Mouse (Mus musculus): ENCODE measurements around the gene Gba. TPM values are rescaled to one million over a fixed set of nuclear protein-coding genes. Genes with fewer than 3 reads are reported as not detected.

Gba gene
- polyA plus RNA-seq, 1 experiment: 8.5 TPM

- TF ChIP-seq FLI1 (IDR thresholded peaks at IDR 0.05; ENCODE audit: low read length): no peak
- TF ChIP-seq GATA1 (IDR thresholded peaks at IDR 0.05; ENCODE audit: borderline replicate concordance, low read length): no peak
- no peak overlapping the region for H3K4me3 ChIP-seq (replicated peaks)
- H3K9me3 ChIP-seq: no peaks in the 10 kb centered on the region
- peaks cover 2% of the 10 kb centered on the region for H3K27me3 ChIP-seq (replicated peaks)
- H3K4me1 ChIP-seq: peaks cover 38% of the 10 kb centered on the region
- peaks cover under 1% of the 10 kb centered on the region for H3K36me3 ChIP-seq (replicated peaks; ENCODE audit: low read length)
These were observed 8.9 kb upstream of the Gba start for GRCm38 (mm10) chr3:89193853-89194252.

- peaks cover 2% of the 10 kb centered on the region for H3K27me3 ChIP-seq (replicated peaks)
- H3K4me3 ChIP-seq (replicated peaks): peak overlapping the region; percentile 96
- H3K36me3 ChIP-seq (replicated peaks; ENCODE audit: low read length): no peaks in the 10 kb centered on the region
- H3K4me1 ChIP-seq: peaks cover 25% of the 10 kb centered on the region
- TF ChIP-seq FLI1 (IDR thresholded peaks at IDR 0.05; ENCODE audit: low read length) (no peak), GATA1 (IDR thresholded peaks at IDR 0.05; ENCODE audit: borderline replicate concordance, low read length) (no peak)
- no peaks in the 10 kb centered on the region for H3K9me3 ChIP-seq
These were observed 6.5 kb upstream of the Gba start for GRCm38 (mm10) chr3:89195979-89196877.

DNA sequence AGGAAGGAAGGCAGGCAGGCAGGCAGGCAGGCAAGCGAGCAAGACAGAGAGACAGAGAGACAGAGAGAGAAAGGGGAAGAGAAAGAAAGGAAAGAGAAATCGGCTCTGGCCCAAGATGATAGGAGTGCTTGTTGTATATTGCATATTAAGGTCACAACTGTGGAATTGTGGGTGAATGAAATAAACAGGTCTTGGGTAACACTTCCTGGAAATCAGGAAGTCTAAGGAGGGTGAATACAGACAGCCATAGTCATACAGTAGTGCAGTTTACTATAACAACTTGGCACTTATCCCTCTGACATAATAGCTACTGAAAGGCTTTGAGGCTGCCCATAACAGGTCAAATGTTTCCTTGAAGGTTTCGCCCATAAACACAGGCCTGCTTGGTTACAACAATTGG, 2.9 kb upstream of the Gba start:
- peaks cover 39% of the 10 kb centered on the region for H3K4me1 ChIP-seq
- peaks cover 11% of the 10 kb centered on the region for H3K36me3 ChIP-seq (replicated peaks; ENCODE audit: low read length)
- peaks cover 2% of the 10 kb centered on the region for H3K27me3 ChIP-seq (replicated peaks)
- no peaks in the 10 kb centered on the region for H3K9me3 ChIP-seq
- no peak for TF ChIP-seq FLI1 (IDR thresholded peaks at IDR 0.05; ENCODE audit: low read length)
- TF ChIP-seq GATA1 (IDR thresholded peaks at IDR 0.05; ENCODE audit: borderline replicate concordance, low read length): no peak
- no peak overlapping the region for H3K4me3 ChIP-seq (replicated peaks)

DNA sequence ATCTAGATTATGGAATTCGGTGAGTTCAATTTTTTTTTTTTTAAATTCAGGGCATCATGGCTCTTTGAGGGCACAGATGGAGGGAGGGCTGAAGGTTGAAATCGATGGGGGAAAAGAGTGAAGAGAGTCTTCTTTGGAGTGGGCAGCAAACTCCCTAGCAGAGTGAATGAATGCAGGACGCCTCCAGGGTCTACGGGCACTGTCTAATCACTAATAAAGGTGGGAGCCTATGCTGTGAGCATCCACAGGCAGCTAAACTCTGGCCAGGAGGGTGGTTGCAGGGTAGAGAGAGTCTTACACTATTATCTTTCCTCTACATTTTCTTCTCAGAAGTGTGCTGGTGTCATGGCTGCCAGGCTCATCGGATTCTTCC, 400 bp downstream of the Gba start:
- no peak for TF ChIP-seq GATA1 (IDR thresholded peaks at IDR 0.05; ENCODE audit: borderline replicate concordance, low read length)
- no peak for TF ChIP-seq FLI1 (IDR thresholded peaks at IDR 0.05; ENCODE audit: low read length)
- Histone ChIP-seq H3K27me3 (replicated peaks) (no peaks in the 10 kb centered on the region), H3K36me3 (replicated peaks; ENCODE audit: low read length) (peaks cover 44% of the 10 kb centered on the region), H3K4me3 (replicated peaks) (peak overlapping the region; percentile 94), H3K9me3 (no peaks in the 10 kb centered on the region), H3K4me1 (peaks cover 24% of the 10 kb centered on the region)

GRCm38 (mm10) chr3:89206079-89206478, 3.4 kb downstream of the Gba start:
- no peak overlapping the region for H3K4me3 ChIP-seq (replicated peaks)
- H3K4me1 ChIP-seq: peaks cover 34% of the 10 kb centered on the region
- no peaks in the 10 kb centered on the region for H3K27me3 ChIP-seq (replicated peaks)
- H3K9me3 ChIP-seq: no peaks in the 10 kb centered on the region
- TF ChIP-seq FLI1 (IDR thresholded peaks at IDR 0.05; ENCODE audit: low read length) (no peak), GATA1 (IDR thresholded peaks at IDR 0.05; ENCODE audit: borderline replicate concordance, low read length) (no peak)
- peaks cover 74% of the 10 kb centered on the region for H3K36me3 ChIP-seq (replicated peaks; ENCODE audit: low read length)

GRCm38 (mm10) chr3:89206695-89207094, 4.0 kb downstream of the Gba start:
- TF ChIP-seq FLI1 (IDR thresholded peaks at IDR 0.05; ENCODE audit: low read length): no peak
- TF ChIP-seq GATA1 (IDR thresholded peaks at IDR 0.05; ENCODE audit: borderline replicate concordance, low read length): no peak
- no peak overlapping the region for H3K4me3 ChIP-seq (replicated peaks)
- peaks cover 80% of the 10 kb centered on the region for H3K36me3 ChIP-seq (replicated peaks; ENCODE audit: low read length)
- no peaks in the 10 kb centered on the region for H3K9me3 ChIP-seq
- H3K4me1 ChIP-seq: peaks cover 35% of the 10 kb centered on the region
- no peaks in the 10 kb centered on the region for H3K27me3 ChIP-seq (replicated peaks)

DNA sequence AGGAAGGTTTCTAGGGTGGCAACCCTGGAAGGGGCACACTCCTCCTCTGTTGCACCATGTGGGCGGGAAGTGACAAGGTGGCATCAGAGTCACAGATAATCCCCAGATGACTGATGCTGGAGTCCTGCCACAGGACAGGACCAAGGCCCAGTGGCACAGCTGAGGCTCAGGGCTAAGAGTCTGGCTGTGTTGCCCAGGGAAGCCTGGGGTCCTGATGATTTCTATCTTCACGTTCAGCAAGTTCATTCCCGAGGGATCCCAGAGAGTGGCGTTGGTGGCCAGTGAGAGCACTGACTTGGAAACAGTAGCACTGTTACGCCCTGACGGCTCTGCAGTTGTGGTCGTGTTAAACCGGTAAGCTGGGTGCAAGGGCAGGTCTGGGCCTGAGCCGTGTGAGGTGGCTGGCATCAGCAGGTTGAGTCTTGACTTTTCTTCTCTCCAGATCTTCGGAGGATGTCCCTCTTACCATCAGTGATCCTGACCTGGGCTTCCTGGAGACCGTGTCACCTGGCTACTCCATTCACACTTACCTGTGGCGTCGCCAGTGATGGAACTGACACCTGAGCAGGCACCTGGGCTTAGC, 5.4 kb downstream of the Gba start:
- peaks cover 84% of the 10 kb centered on the region for H3K36me3 ChIP-seq (replicated peaks; ENCODE audit: low read length)
- no peak for TF ChIP-seq GATA1 (IDR thresholded peaks at IDR 0.05; ENCODE audit: borderline replicate concordance, low read length)
- TF ChIP-seq FLI1 (IDR thresholded peaks at IDR 0.05; ENCODE audit: low read length): no peak

GRCm38 (mm10) chr3:89208736-89209135, 6.0 kb downstream of the Gba start:
- H3K36me3 ChIP-seq (replicated peaks; ENCODE audit: low read length): peaks cover 84% of the 10 kb centered on the region
- TF ChIP-seq FLI1 (IDR thresholded peaks at IDR 0.05; ENCODE audit: low read length) (no peak), GATA1 (IDR thresholded peaks at IDR 0.05; ENCODE audit: borderline replicate concordance, low read length) (no peak)
- no peak overlapping the region for H3K4me3 ChIP-seq (replicated peaks)
- peaks cover 40% of the 10 kb centered on the region for H3K4me1 ChIP-seq
- no peaks in the 10 kb centered on the region for H3K9me3 ChIP-seq
- no peaks in the 10 kb centered on the region for H3K27me3 ChIP-seq (replicated peaks)

More for the DNA sequence above, 5.4 kb downstream of the Gba start:
- Histone ChIP-seq H3K4me1 (peaks cover 42% of the 10 kb centered on the region), H3K4me3 (replicated peaks) (no peak overlapping the region), H3K9me3 (no peaks in the 10 kb centered on the region), H3K27me3 (replicated peaks) (no peaks in the 10 kb centered on the region)

GRCm38 (mm10) chr3:89209731-89210130, 7.0 kb downstream of the Gba start:
- peaks cover 41% of the 10 kb centered on the region for H3K4me1 ChIP-seq

GRCm38 (mm10) chr3:89210162-89210561, 7.4 kb downstream of the Gba start:
- Histone ChIP-seq H3K27me3 (replicated peaks) (peaks cover 1% of the 10 kb centered on the region), H3K4me3 (replicated peaks) (no peak overlapping the region), H3K4me1 (peaks cover 46% of the 10 kb centered on the region), H3K9me3 (no peaks in the 10 kb centered on the region), H3K36me3 (replicated peaks; ENCODE audit: low read length) (peaks cover 69% of the 10 kb centered on the region)
- TF ChIP-seq GATA1 (IDR thresholded peaks at IDR 0.05; ENCODE audit: borderline replicate concordance, low read length): no peak

More at GRCm38 (mm10) chr3:89209731-89210130, 7.0 kb downstream of the Gba start:
- no peaks in the 10 kb centered on the region for H3K27me3 ChIP-seq (replicated peaks)
- H3K36me3 ChIP-seq (replicated peaks; ENCODE audit: low read length): peaks cover 74% of the 10 kb centered on the region
- no peak overlapping the region for H3K4me3 ChIP-seq (replicated peaks)
- no peak for TF ChIP-seq FLI1 (IDR thresholded peaks at IDR 0.05; ENCODE audit: low read length)
- TF ChIP-seq GATA1 (IDR thresholded peaks at IDR 0.05; ENCODE audit: borderline replicate concordance, low read length): no peak
- no peaks in the 10 kb centered on the region for H3K9me3 ChIP-seq
